Mouse (Mus musculus): ENCODE results near the gene Ctss. TPM values are rescaled to one million over a fixed set of nuclear protein-coding genes. Genes with fewer than 3 reads are reported as not detected.
"Not testable (repeated sequence)": the region's sequence is repeated elsewhere in the genome, so short reads cannot be mapped to it uniquely, and the experiment has no call there.

Ctss gene
- polyA plus RNA-seq, 1 experiment from 2014 or later = 1.9 TPM

DNA sequence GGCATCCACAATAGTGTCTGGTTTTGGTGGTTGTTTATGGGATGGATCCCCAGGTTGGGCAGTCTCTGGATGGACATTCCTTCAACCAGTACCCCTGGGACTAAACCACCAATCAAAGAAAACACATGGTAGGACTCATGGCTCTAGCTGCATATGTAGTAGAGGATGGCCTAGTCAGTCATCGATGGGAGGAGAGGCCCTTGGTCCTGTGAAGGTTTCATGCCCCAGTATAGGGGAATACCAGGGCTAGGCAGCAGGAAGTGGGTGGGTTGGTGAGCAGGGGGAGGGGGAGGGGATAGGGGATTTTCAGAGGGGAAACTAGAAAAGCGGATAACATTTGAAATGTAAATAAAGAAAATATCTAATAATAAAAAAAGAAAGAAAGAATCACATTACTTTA is 14.6 kb downstream of the Ctss start:
- 70% methylated on average over 2 of the region's 2 CpGs for WGBS
- H3K4me1 ChIP-seq; DNase-seq (ENCODE audit: low spot score); H3K27ac ChIP-seq; H3K36me3 ChIP-seq; H3K9me3 ChIP-seq; H3K27me3 ChIP-seq (ENCODE audit: insufficient read depth, poor library complexity, severe bottlenecking); H3K4me3 ChIP-seq: not testable (repeated sequence)

DNA sequence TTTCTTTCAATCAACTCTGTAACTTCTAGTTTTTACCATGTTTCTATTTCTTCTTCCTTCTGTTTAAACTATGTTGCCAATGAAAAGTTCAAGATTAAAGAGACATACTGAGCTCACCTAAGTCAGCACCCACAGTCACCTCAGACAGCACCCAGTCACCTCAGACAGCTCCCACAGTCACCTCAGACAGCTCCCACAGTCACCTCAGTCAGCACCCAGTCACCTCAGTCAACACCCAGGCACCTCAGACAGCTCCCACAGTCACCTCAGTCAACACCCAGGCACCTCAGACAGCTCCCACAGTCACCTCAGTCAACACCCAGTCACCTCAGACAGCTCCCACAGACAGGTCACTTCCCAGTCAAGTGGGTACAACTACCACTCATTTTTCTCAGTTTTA is 15.6 kb downstream of the Ctss start:
- Histone ChIP-seq H3K4me3 (no peak overlapping the region), H3K4me1 (no peaks in the 10 kb centered on the region), H3K27ac (no peak overlapping the region), H3K27me3 (ENCODE audit: insufficient read depth, poor library complexity, severe bottlenecking) (no peaks in the 10 kb centered on the region), H3K9me3 (no peaks in the 10 kb centered on the region), H3K36me3 (no peaks in the 10 kb centered on the region)
- peak; percentile 72 for DNase-seq (ENCODE audit: low spot score)

DNA sequence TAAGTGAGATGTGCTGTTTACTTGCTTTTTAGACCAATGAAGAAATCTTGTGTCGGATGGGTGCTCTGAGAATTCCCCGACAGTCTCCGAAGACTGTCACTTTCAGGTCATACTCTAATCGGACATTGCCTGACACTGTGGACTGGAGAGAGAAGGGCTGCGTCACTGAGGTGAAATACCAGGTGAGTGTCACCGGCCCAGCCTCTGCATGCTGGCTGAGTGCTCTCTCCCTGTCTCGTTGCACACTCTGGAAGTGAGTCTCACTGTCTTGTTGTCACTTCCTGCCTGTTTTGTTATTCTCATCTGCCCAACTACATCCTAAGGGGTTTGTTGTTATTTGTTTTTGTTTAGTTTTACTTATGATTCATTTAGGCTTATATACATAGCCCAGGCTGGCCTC is 16.4 kb downstream of the Ctss start:
- H3K36me3 ChIP-seq = no peaks in the 10 kb centered on the region
- H3K4me1 ChIP-seq = no peaks in the 10 kb centered on the region
- peak; percentile 63 for DNase-seq (ENCODE audit: low spot score)
- no peaks in the 10 kb centered on the region for H3K27me3 ChIP-seq (ENCODE audit: insufficient read depth, poor library complexity, severe bottlenecking)
- WGBS = 63% methylated on average over 7 of the region's 7 CpGs
- no peaks in the 10 kb centered on the region for H3K9me3 ChIP-seq
- no peak overlapping the region for H3K4me3 ChIP-seq
- H3K27ac ChIP-seq = no peak overlapping the region

DNA sequence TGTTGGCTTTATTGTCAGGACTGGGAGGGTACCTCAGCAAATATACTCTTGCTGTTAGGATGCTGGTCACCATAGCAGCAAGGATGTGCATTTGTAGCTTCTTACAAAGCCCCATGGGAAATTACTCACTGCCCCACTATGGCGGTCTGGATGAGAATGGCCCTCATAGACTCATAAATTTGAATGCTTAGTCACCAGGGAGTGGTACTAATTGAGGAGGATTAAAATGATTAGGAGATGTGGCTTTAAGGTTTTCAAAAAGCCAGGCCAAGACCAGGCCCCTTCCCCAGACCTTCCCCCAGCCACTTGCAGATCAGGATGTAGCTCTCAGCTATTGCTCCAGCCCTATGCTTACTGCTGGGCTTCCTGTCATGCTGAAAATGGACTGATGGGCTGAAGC is 23.6 kb downstream of the Ctss start:
- H3K36me3 ChIP-seq = no peaks in the 10 kb centered on the region
- no peaks in the 10 kb centered on the region for H3K27me3 ChIP-seq (ENCODE audit: insufficient read depth, poor library complexity, severe bottlenecking)
- H3K27ac ChIP-seq = no peak overlapping the region
- H3K4me3 ChIP-seq = no peak overlapping the region
- H3K4me1 ChIP-seq = no peaks in the 10 kb centered on the region
- DNase-seq (ENCODE audit: low spot score) = no peak
- 91% methylated on average over 1 of the region's 1 CpGs for WGBS
- no peaks in the 10 kb centered on the region for H3K9me3 ChIP-seq

DNA sequence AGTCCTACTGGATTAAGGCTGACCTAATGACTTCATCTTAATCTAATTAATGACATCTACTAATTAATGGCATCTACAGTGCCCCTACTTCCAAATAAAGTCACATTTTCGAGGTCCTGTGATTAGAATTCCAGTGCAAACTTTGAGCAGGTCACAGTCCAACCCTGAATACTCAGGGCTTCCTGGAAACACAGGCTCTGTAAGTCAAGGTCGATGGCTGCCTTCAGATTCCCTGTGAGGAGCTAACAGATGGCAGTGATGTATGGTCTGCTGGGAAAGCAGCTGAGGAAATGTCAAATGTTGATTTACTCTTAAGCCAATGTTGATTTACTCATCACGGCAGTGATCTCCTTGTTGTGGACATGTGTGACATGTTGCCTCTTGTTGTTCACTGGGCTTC is 27.4 kb downstream of the Ctss start:
- WGBS = 56% methylated on average over 3 of the region's 3 CpGs
- Histone ChIP-seq H3K4me3 (no peak overlapping the region), H3K4me1 (no peaks in the 10 kb centered on the region), H3K36me3 (no peaks in the 10 kb centered on the region), H3K9me3 (no peaks in the 10 kb centered on the region), H3K27me3 (ENCODE audit: insufficient read depth, poor library complexity, severe bottlenecking) (no peaks in the 10 kb centered on the region), H3K27ac (no peak overlapping the region)
- DNase-seq (ENCODE audit: low spot score) = no peak

DNA sequence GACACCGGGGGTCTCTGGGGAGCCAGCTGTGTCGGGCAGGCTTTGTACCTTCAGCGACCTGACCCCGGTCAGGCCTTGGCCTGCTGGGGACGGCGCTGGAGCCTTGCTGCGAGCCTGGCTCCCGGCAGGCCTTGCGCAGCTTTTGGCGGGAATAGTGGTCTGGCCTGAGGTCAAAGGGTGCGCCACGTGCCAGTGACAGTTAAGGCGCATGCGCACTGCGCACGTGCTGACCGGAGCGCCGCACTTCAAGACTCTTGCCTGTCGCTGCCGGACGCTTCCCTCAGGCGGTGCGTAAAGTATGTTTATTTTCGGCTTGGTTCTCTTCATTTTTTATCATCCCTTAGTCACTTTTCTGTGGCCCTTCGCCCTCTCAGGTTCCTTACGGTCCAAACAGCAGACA is 32.9 kb downstream of the Ctss start, which contains the start of gene Hormad1:
Gene Hormad1 (plus strand): TSS at position 241 of the 400 bp plus-strand sequence.
- 87% methylated on average over 27 of the region's 27 CpGs for WGBS
- Histone ChIP-seq H3K4me3 (no peak within 1 kb of the TSS), H3K9me3 (no peaks in the 10 kb centered on the region), H3K4me1 (no peaks in the 10 kb centered on the region), H3K27ac (no peak within 1 kb of the TSS), H3K27me3 (ENCODE audit: insufficient read depth, poor library complexity, severe bottlenecking) (no peaks in the 10 kb centered on the region), H3K36me3 (no peaks in the 10 kb centered on the region)
- DNase-seq (ENCODE audit: low spot score) = no peak

DNA sequence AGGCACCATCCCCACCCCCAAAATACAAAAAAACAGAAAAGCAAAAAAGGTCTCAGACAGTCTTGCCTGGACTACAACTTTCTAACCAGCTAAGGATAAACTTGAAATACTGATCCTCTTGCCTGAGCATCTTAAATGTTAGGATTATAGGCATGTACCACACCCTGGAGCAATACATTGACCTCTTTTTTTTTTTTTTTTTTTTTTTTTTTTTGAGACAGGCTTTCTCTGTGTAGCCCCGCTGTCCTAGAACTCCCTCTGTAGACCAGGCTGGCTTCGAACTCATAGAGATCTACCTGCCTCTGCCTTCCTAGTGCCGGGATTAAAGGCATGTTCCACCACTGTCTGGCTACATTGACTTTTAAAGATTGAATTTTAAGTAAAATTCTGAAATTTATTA is 34.2 kb downstream of the Ctss start:
- H3K4me3 ChIP-seq = no peak overlapping the region
- H3K27me3 ChIP-seq (ENCODE audit: insufficient read depth, poor library complexity, severe bottlenecking) = no peaks in the 10 kb centered on the region
- DNase-seq (ENCODE audit: low spot score) = no peak
- WGBS = 81% methylated on average over 3 of the region's 3 CpGs
- H3K9me3 ChIP-seq = no peaks in the 10 kb centered on the region
- H3K36me3 ChIP-seq = no peaks in the 10 kb centered on the region
- no peak overlapping the region for H3K27ac ChIP-seq
- no peaks in the 10 kb centered on the region for H3K4me1 ChIP-seq

DNA sequence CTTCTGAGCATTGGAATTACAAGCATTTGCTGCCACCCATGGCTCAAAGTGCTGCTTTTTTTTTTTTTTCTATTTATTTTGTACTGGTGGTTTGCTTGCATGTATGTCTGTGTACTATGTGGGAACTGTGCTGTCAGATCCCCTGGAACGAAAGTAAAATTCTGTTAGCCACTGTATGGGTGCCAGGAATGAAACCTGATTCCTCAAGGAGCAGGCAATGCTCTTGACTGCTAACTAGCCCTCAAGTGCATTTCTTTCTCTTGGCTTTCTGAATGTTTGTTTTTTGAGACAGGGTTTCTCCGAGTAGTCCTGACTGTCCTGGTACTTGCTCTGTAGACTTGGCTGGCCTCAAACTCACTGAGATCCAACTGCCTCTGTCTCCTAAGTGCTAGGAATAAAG is 35.2 kb downstream of the Ctss start:
- H3K4me1 ChIP-seq = no peaks in the 10 kb centered on the region
- no peak overlapping the region for H3K27ac ChIP-seq
- H3K36me3 ChIP-seq = no peaks in the 10 kb centered on the region
- no peak for DNase-seq (ENCODE audit: low spot score)
- no peaks in the 10 kb centered on the region for H3K9me3 ChIP-seq
- 80% methylated on average over 2 of the region's 2 CpGs for WGBS
- no peak overlapping the region for H3K4me3 ChIP-seq
- H3K27me3 ChIP-seq (ENCODE audit: insufficient read depth, poor library complexity, severe bottlenecking) = no peaks in the 10 kb centered on the region

DNA sequence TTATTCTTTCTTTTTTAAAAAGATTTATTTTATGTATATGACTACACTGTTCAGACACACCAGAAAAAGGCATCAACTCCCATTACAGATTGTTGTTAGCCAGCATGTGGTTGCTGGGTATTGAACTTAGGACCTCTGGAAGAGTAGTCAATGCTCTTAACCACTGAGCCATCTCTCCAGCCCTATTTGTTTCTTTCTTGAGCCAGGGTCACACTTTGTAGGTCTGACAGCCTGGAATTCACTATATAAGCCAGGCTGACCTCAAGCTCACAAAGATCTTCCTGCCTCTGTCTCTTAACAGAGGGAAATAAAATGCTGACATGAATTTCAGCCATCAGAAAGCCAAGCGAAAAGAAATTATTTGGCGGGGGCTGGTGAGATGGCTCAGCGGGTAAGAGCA is 43.0 kb downstream of the Ctss start:
- H3K27ac ChIP-seq = no peak overlapping the region
- no peaks in the 10 kb centered on the region for H3K27me3 ChIP-seq (ENCODE audit: insufficient read depth, poor library complexity, severe bottlenecking)
- DNase-seq (ENCODE audit: low spot score) = no peak
- no peaks in the 10 kb centered on the region for H3K36me3 ChIP-seq
- no peaks in the 10 kb centered on the region for H3K4me1 ChIP-seq
- H3K4me3 ChIP-seq = no peak overlapping the region
- no peaks in the 10 kb centered on the region for H3K9me3 ChIP-seq
- 83% methylated on average over 3 of the region's 3 CpGs for WGBS

DNA sequence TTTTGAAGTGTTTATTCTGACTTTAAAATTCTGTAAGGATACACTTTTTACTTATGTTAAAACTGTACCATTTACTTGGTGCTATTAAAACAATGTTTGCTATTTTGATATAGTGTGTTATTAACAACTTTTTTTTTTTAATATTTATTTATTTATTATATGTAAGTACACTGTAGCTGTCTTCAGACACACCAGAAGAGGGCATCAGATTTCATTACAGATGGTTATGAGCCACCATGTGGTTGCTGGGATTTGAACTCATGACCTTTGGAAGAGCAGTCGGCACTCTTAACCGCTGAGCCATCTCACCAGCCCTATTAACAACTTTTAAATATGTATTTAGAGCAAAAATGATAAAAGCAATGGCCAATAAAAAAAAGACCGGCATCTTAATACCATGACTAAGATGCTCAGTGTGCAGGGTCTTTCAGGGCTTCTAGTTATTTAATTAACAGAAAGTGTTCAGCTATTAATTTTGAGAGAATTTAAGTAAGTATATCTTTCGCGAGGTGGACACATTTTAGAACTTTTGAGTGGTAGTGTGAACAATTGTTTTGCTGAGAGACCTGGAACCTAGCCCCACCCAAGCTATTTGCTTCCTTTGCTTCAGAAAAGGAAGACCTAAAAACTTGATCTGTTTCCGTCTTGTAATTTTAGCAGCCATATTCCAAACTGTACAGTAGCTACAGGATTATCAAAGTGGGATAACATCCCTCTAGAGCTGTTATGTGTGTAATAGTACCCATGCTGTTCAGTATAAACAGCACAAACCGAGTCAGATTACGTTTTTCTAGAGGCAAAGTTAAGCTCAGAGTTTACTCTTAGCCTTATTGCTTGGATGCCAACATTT is 61.4 kb downstream of the Ctss start:
- Histone ChIP-seq H3K4me3 (peak overlapping the region; percentile 78), H3K9me3 (no peaks in the 10 kb centered on the region), H3K27ac (peak overlapping the region; percentile 60), H3K27me3 (ENCODE audit: insufficient read depth, poor library complexity, severe bottlenecking) (no peaks in the 10 kb centered on the region), H3K4me1 (peaks cover 5% of the 10 kb centered on the region; the same call in 1 of the 2 replicates), H3K36me3 (peaks cover 13% of the 10 kb centered on the region; the same call in 1 of the 2 replicates)
- no peak for DNase-seq (ENCODE audit: low spot score)
- WGBS = 54% methylated on average over 8 of the region's 8 CpGs

DNA sequence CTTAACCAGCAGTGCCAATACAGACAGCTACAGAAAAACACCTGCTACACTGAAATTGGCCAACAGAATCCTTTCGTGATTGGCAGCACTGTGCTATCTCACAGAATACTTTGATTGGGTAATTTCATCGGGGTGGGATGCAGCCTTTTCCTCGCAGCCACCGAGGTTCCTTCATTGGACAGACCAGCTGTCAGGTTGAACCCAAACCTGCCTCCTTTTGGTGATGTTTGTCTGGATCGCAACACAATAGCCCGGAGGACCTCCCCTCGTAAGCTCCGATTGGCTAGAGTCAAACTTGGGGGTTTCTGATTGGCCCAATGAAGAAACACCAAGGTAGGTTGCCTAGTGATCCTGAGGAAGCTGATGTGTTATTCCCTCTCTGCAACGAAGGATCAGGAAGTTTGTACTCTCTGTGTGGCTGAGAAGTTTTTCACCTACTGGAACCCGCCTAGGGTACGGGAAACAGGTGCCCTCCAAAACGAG is 62.1 kb downstream of the Ctss start, which contains the start of gene Golph3l:
Gene Golph3l (plus strand): TSS at position 331 of the 483 bp plus-strand sequence.
- DNase-seq (ENCODE audit: low spot score) = peak; percentile 99
- no peaks in the 10 kb centered on the region for H3K27me3 ChIP-seq (ENCODE audit: insufficient read depth, poor library complexity, severe bottlenecking)
- peaks cover 5% of the 10 kb centered on the region; the same call in 1 of the 2 replicates for H3K4me1 ChIP-seq
- 1% methylated on average over 12 of the region's 12 CpGs for WGBS
- peaks cover 18% of the 10 kb centered on the region; the same call in 1 of the 2 replicates for H3K36me3 ChIP-seq
- H3K9me3 ChIP-seq = no peaks in the 10 kb centered on the region
- peak within 1 kb of the TSS; percentile 83 for H3K27ac ChIP-seq
- peak within 1 kb of the TSS; percentile 78 for H3K4me3 ChIP-seq

DNA sequence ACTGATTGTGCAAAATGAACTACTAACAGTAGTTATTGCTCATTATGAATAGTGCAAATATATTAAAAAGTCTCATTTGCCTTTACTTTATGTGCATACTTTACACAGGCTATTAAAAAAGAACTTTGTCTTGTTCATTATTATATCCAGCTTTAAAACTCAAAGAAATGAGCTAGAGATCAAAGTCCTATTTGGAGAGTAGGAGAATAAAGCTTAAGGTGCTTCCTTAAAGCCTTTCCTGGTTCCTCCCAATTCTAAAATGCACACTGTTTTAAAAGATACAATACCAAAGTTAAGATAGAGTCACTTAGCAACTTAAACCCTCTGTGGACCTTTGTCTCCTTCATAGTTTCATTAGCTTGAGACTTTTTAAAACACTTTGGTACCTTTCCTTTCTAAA is 72.1 kb downstream of the Ctss start:
- H3K27ac ChIP-seq = no peak overlapping the region
- H3K9me3 ChIP-seq = no peaks in the 10 kb centered on the region
- H3K4me3 ChIP-seq = no peak overlapping the region
- DNase-seq (ENCODE audit: low spot score) = no peak
- peaks cover 35% of the 10 kb centered on the region for H3K36me3 ChIP-seq
- no peaks in the 10 kb centered on the region for H3K4me1 ChIP-seq
- H3K27me3 ChIP-seq (ENCODE audit: insufficient read depth, poor library complexity, severe bottlenecking) = no peaks in the 10 kb centered on the region

DNA sequence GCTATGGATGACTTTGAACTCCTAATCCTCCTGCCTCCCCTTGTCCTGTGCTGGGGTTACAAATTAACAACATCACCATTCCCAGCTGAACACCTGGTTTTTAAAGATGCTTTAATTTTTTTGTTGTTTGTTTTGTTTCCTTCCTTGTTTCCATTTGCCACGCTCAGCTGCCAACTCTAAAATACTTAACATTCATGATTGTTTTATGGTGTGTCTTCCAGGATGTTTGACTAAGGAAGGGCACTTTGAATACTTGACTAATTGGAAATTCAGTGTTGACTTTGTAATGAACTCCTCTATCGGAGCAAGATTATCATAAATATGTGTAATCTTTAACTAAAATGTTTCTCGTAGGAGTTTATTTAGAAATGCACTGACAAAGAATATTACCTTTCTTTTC is 74.7 kb downstream of the Ctss start:
- WGBS = 87% methylated on average over 3 of the region's 3 CpGs
- no peaks in the 10 kb centered on the region for H3K4me1 ChIP-seq
- peaks cover 27% of the 10 kb centered on the region for H3K36me3 ChIP-seq
- no peak overlapping the region for H3K4me3 ChIP-seq
- no peaks in the 10 kb centered on the region for H3K27me3 ChIP-seq (ENCODE audit: insufficient read depth, poor library complexity, severe bottlenecking)
- DNase-seq (ENCODE audit: low spot score) = no peak
- no peak overlapping the region for H3K27ac ChIP-seq
- H3K9me3 ChIP-seq = no peaks in the 10 kb centered on the region

All from heart, embryonic 10.5 days (tissue).